Mouse (Mus musculus) yolk sac, embryonic 10.5 days (tissue): ENCODE results near the gene Pgr.

Experiments used
- DNase-seq: peaks from one replicate; pipeline ENCODE4 v3.0.0-alpha.2; 2017; ENCODE audit warnings: low spot score

Pgr gene

GRCm38 (mm10) chr9:8899616-8900202 lies at the start of gene Pgr:
Pgr (plus strand) TSS chr9:8899833.
- DNase-seq, result peak; percentile 2

- DNase-seq, result no peak
These were observed 42.2 kb upstream of the Pgr start for GRCm38 (mm10) chr9:8857455-8857854.

- no peak for DNase-seq
These were observed 31.1 kb upstream of the Pgr start for GRCm38 (mm10) chr9:8868511-8868910.

GRCm38 (mm10) chr9:8895205-8895604 lies 4.4 kb upstream of the Pgr start:
- no peak for DNase-seq

- DNase-seq, result peak; percentile 36
These were observed 775 bp downstream of the Pgr start for GRCm38 (mm10) chr9:8900203-8901012.

- peak; percentile 20 for DNase-seq
These were observed 1.5 kb downstream of the Pgr start for GRCm38 (mm10) chr9:8901013-8901646.

- peak; percentile 2 for DNase-seq
These were observed 2.1 kb downstream of the Pgr start for GRCm38 (mm10) chr9:8901647-8902131.

GRCm38 (mm10) chr9:8902277-8902676 lies 2.6 kb downstream of the Pgr start:
- no peak for DNase-seq

GRCm38 (mm10) chr9:8927561-8927960 lies 27.9 kb downstream of the Pgr start:
- no peak for DNase-seq

- DNase-seq, result no peak
These were observed 38.1 kb downstream of the Pgr start for GRCm38 (mm10) chr9:8937753-8938152.

- no peak for DNase-seq
These were observed 53.7 kb downstream of the Pgr start for GRCm38 (mm10) chr9:8953306-8953705.

GRCm38 (mm10) chr9:8964512-8965133 lies 65.0 kb downstream of the Pgr start:
- peak; percentile 7 for DNase-seq

GRCm38 (mm10) chr9:8970240-8970639 lies 70.6 kb downstream of the Pgr start:
- DNase-seq, result no peak

- DNase-seq, result no peak
These were observed 71.9 kb downstream of the Pgr start, which contains the start of gene Gm16485 for GRCm38 (mm10) chr9:8971491-8971890. Gm16485 (plus strand) TSS chr9:8971791.

GRCm38 (mm10) chr9:8977775-8978174 lies 78.1 kb downstream of the Pgr start:
- DNase-seq, result no peak

GRCm38 (mm10) chr9:8982315-8982714 lies 82.7 kb downstream of the Pgr start:
- no peak for DNase-seq

- no peak for DNase-seq
These were observed 96.9 kb downstream of the Pgr start for GRCm38 (mm10) chr9:8996494-8996893.

GRCm38 (mm10) chr9:9001170-9001569 lies 101.5 kb downstream of the Pgr start:
- DNase-seq, result no peak

GRCm38 (mm10) chr9:9015108-9015507 lies 115.5 kb downstream of the Pgr start:
- DNase-seq, result no peak
